Comparison of ENCODE assay signal across 18 mouse cellular contexts in the genomic region with DNA sequence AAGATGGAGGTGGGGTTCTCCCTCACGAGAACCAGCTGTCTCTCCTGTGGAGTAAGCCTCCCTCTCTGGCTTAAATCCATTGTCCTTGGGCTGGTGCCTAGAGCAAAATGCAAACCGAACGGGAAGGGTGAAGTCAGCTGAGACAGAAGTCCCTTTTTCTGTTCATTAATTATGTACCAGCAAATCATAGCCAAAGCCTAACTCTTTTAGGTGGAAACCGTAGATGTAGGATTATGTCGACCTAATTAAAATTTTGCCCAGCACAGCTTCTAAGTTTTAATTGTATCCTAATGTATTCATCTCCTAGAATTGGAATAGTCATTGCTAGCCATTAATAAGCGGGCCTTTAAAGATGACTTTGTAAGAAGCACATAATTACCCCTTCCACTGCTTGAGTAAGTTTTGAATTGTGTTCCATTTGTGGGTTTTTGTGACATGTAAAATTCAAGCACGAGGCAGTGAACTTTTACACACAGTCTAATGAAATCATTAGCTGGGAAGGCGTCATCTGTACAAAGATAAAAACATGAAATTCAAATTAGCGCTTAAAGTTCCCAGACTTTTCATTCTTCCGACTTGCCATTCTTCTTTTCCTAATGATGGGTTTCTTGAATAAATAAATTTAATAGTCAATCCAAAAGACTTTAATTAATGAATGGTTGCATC. TPM values are rescaled to one million over a fixed set of nuclear protein-coding genes. Genes with fewer than 3 reads are reported as not detected.
DNase-seq lines count a peak whose midpoint lies in the region; ATAC-seq and TF ChIP-seq lines count a peak whose summit lies in the region.
"Had no signal": no experiment of that assay in that cellular context is flagged by ENCODE, and none has a peak within 500 bp of the region (broad histone marks: within the 10 kb centered on the region; RNA-seq: fewer than 3 reads in every experiment).

No protein-coding gene starts in this region.

- H3K27me3 ChIP-seq in hindbrain, embryonic 14.5 days (ENCODE audit: control insufficient read depth, insufficient read depth, low read length): no peaks in the 10 kb centered on the region
- no peaks in the 10 kb centered on the region for H3K27me3 ChIP-seq in hindbrain, embryonic 11.5 days (ENCODE audit: control insufficient read depth, insufficient read depth, low read length)
- H3K27me3 ChIP-seq in forebrain, embryonic 15.5 days: no peaks in the 10 kb centered on the region
- H3K27me3 ChIP-seq in midbrain, embryonic 15.5 days (replicated peaks): no peaks in the 10 kb centered on the region
- H3K27me3 ChIP-seq: heart, embryonic 15.5 days; liver, embryonic 13.5 days; neural tube, embryonic 12.5 days had no signal

- no peak for DNase-seq in hindbrain, embryonic 14.5 days (ENCODE audit: low spot score)
- no peak for DNase-seq in hindbrain, embryonic 11.5 days (ENCODE audit: low spot score)
- peak; percentile 91 for DNase-seq in brain, embryonic 14.5 days (ENCODE audit: low read depth)
- no peak for DNase-seq in ovary, postnatal 36 days (ENCODE audit: low spot score)
- DNase-seq: adrenal gland, adult 8-10 months; cerebellum, adult 9-10 months; kidney, adult 8-10 months; kidney, postnatal 4 days; liver, embryonic 13.5 days; lung, postnatal 10 days; thymus, postnatal 36 days had no signal

- H3K9ac ChIP-seq in hindbrain, embryonic 14.5 days: no peak overlapping the region
- no peak overlapping the region for H3K9ac ChIP-seq in hindbrain, embryonic 11.5 days (ENCODE audit: low read depth, low read length)
- no peak overlapping the region for H3K9ac ChIP-seq in forebrain, embryonic 15.5 days (replicated peaks)
- H3K9ac ChIP-seq in midbrain, embryonic 15.5 days: no peak overlapping the region
- H3K9ac ChIP-seq: heart, embryonic 15.5 days; liver, embryonic 13.5 days; neural tube, embryonic 12.5 days had no signal

- H3K9me3 ChIP-seq in hindbrain, embryonic 14.5 days (ENCODE audit: control insufficient read depth, low read length): no peaks in the 10 kb centered on the region
- H3K9me3 ChIP-seq in hindbrain, embryonic 11.5 days (ENCODE audit: control insufficient read depth, low read length): no peaks in the 10 kb centered on the region
- H3K9me3 ChIP-seq in forebrain, embryonic 15.5 days: no peaks in the 10 kb centered on the region
- no peaks in the 10 kb centered on the region for H3K9me3 ChIP-seq in midbrain, embryonic 15.5 days
- H3K9me3 ChIP-seq: heart, embryonic 15.5 days; liver, embryonic 13.5 days; neural tube, embryonic 12.5 days had no signal

- H3K27ac ChIP-seq in hindbrain, embryonic 14.5 days: peak overlapping the region; percentile 49; the same call in 1 of the 2 replicates
- no peak overlapping the region for H3K27ac ChIP-seq in hindbrain, embryonic 11.5 days (ENCODE audit: low read depth, low read length)
- H3K27ac ChIP-seq in forebrain, embryonic 15.5 days (replicated peaks): peak overlapping the region; percentile 74
- peak overlapping the region; percentile 62 for H3K27ac ChIP-seq in midbrain, embryonic 15.5 days
- H3K27ac ChIP-seq: heart, embryonic 15.5 days; liver, embryonic 13.5 days; neural tube, embryonic 12.5 days had no signal

- H3K36me3 ChIP-seq in hindbrain, embryonic 14.5 days (replicated peaks; ENCODE audit: control insufficient read depth, insufficient read depth): no peaks in the 10 kb centered on the region
- no peaks in the 10 kb centered on the region for H3K36me3 ChIP-seq in hindbrain, embryonic 11.5 days (ENCODE audit: control insufficient read depth, insufficient read depth, low read length)
- no peaks in the 10 kb centered on the region for H3K36me3 ChIP-seq in forebrain, embryonic 15.5 days
- no peaks in the 10 kb centered on the region for H3K36me3 ChIP-seq in midbrain, embryonic 15.5 days (replicated peaks)
- H3K36me3 ChIP-seq: heart, embryonic 15.5 days; liver, embryonic 13.5 days; neural tube, embryonic 12.5 days had no signal

- ATAC-seq in hindbrain, embryonic 14.5 days (ENCODE audit: low FRiP score): no peak
- ATAC-seq in hindbrain, embryonic 11.5 days (ENCODE audit: low FRiP score): no peak
- peak; percentile 62 for ATAC-seq in forebrain, embryonic 15.5 days (replicated peaks)
- ATAC-seq in midbrain, embryonic 15.5 days (replicated peaks): no peak
- no peak for ATAC-seq in erythroblast, adult 5-6 weeks (replicated peaks; ENCODE audit: low FRiP score, poor library complexity, severe bottlenecking)

- no peak for TF ChIP-seq POLR2A in brain, embryonic 14.5 days (IDR thresholded peaks at IDR 0.05; ENCODE audit: borderline replicate concordance, extremely low read depth, insufficient read depth, insufficient read length, poor library complexity, severe bottlenecking)

- no peak overlapping the region for H3K4me2 ChIP-seq in hindbrain, embryonic 14.5 days (replicated peaks)
- no peak overlapping the region for H3K4me2 ChIP-seq in hindbrain, embryonic 11.5 days (replicated peaks; ENCODE audit: low read depth, low read length)
- H3K4me2 ChIP-seq in forebrain, embryonic 15.5 days (replicated peaks): no peak overlapping the region
- no peak overlapping the region for H3K4me2 ChIP-seq in midbrain, embryonic 15.5 days
- H3K4me2 ChIP-seq: heart, embryonic 15.5 days; liver, embryonic 13.5 days; neural tube, embryonic 12.5 days had no signal

- TF ChIP-seq CTCF in brain, embryonic 14.5 days (IDR thresholded peaks at IDR 0.05; ENCODE audit: borderline replicate concordance, extremely low read depth, insufficient read depth, insufficient read length): no peak

- no peak overlapping the region for H3K4me3 ChIP-seq in hindbrain, embryonic 14.5 days (replicated peaks; ENCODE audit: low read length)
- H3K4me3 ChIP-seq in hindbrain, embryonic 11.5 days (ENCODE audit: low read depth, low read length): no peak overlapping the region
- H3K4me3 ChIP-seq in forebrain, embryonic 15.5 days: no peak overlapping the region
- no peak overlapping the region for H3K4me3 ChIP-seq in midbrain, embryonic 15.5 days
- H3K4me3 ChIP-seq: heart, embryonic 15.5 days; liver, embryonic 13.5 days; neural tube, embryonic 12.5 days had no signal

- 46% methylated on average over 10 of the region's 10 CpGs for WGBS in hindbrain, embryonic 14.5 days
- 69% methylated on average over 10 of the region's 10 CpGs for WGBS in hindbrain, embryonic 11.5 days
- 7% methylated on average over 10 of the region's 10 CpGs for WGBS in forebrain, embryonic 15.5 days
- 35% methylated on average over 10 of the region's 10 CpGs for WGBS in midbrain, embryonic 15.5 days

- 0 out of 2 replicates have a peak, but pooled peaks cover 16% of the 10 kb centered on the region for H3K4me1 ChIP-seq in hindbrain, embryonic 14.5 days (replicated peaks; ENCODE audit: control insufficient read depth, insufficient read depth, low read length)
- no peaks in the 10 kb centered on the region for H3K4me1 ChIP-seq in hindbrain, embryonic 11.5 days (replicated peaks; ENCODE audit: control insufficient read depth, insufficient read depth, low read length)
- peaks cover 32% of the 10 kb centered on the region for H3K4me1 ChIP-seq in forebrain, embryonic 15.5 days
- peaks cover 22% of the 10 kb centered on the region for H3K4me1 ChIP-seq in midbrain, embryonic 15.5 days
- H3K4me1 ChIP-seq: liver, embryonic 13.5 days had no signal

RNA-seq across cellular contexts. Expression of a gene that starts 3.9 kb away (rescaled TPM):
- 4.2 and 4.5 TPM in 2 replicates for polyA plus RNA-seq in hindbrain, embryonic 14.5 days (2014; fragmentation: Nextera tagmentation; extraction: Ambion mirVana)
- 2.4 and 2.9 TPM in 2 replicates for polyA plus RNA-seq in hindbrain, embryonic 11.5 days (2014; fragmentation: Nextera tagmentation; extraction: Ambion mirVana)
- 3.0 and 3.1 TPM in 2 replicates for polyA plus RNA-seq in brain, embryonic 14.5 days (2012; rRNA removed)
- polyA plus RNA-seq in forebrain, embryonic 15.5 days (2015; fragmentation: Nextera tagmentation; extraction: Ambion mirVana): 3.3 and 3.9 TPM in 2 replicates
- 4.0 and 4.3 TPM in 2 replicates for polyA plus RNA-seq in midbrain, embryonic 15.5 days (2015; fragmentation: Nextera tagmentation; extraction: Ambion mirVana)
- total RNA-seq in erythroblast, adult 5-6 weeks (2015; ENCODE audit: low replicate concordance): not detected in 2 replicates
- total RNA-seq in erythroblast, adult 5-6 weeks (2017; ENCODE audit: low replicate concordance): not detected in 2 replicates
- polyA plus RNA-seq: C2C12; spleen, adult 2 months had no signal

RNA-seq across cellular contexts. Expression of a gene that starts 29.0 kb away (rescaled TPM):
- 2,853 and 2,859 TPM in 2 replicates for polyA plus RNA-seq in hindbrain, embryonic 14.5 days (2014; fragmentation: Nextera tagmentation; extraction: Ambion mirVana)
- 488 and 505 TPM in 2 replicates for polyA plus RNA-seq in hindbrain, embryonic 11.5 days (2014; fragmentation: Nextera tagmentation; extraction: Ambion mirVana)
- 1,399 and 1,649 TPM in 2 replicates for polyA plus RNA-seq in brain, embryonic 14.5 days (2012; rRNA removed)
- 2,106 and 2,212 TPM in 2 replicates for polyA plus RNA-seq in forebrain, embryonic 15.5 days (2015; fragmentation: Nextera tagmentation; extraction: Ambion mirVana)
- 3,115 and 3,141 TPM in 2 replicates for polyA plus RNA-seq in midbrain, embryonic 15.5 days (2015; fragmentation: Nextera tagmentation; extraction: Ambion mirVana)
- 0.63 TPM in 1 of 2 replicates, not detected in the other for total RNA-seq in erythroblast, adult 5-6 weeks (2015; ENCODE audit: low replicate concordance)
- total RNA-seq in erythroblast, adult 5-6 weeks (2017; ENCODE audit: low replicate concordance): not detected in 2 replicates
- polyA plus RNA-seq: C2C12 had no signal
